Mouse (Mus musculus): Measurements from ENCODE around the gene Srf.

DNA sequence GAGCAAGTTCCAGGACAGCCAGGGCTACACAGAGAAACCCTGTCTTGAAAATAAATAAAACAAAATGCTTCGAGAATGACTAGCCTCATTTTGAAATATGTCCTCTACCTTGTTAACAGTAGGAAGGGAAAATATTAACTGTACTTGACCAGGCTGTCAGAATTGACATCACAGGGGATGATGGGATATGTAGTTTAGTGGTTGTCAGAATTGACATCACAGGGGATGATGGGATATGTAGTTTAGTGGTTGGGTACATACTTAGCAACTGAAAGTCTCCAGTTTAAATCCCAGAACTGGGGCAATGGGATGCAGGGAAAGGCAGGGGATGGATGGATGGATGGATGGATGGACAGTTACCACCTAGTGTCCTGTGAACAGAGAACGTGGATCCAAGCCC is 42.6 kb downstream of the Srf start:
- TF ChIP-seq CTCF (IDR thresholded peaks at IDR 0.05; ENCODE audit: borderline replicate concordance, insufficient read depth, low read length) (no peak), POLR2A (IDR thresholded peaks at IDR 0.05; ENCODE audit: low read depth, low read length) (no peak)
